Mouse (Mus musculus) regulatory T cell (primary cell): ENCODE results near the gene Gsta4.
"Not testable (repeated sequence)": the region's sequence is repeated elsewhere in the genome, so short reads cannot be mapped to it uniquely, and the experiment has no call there.

Source experiments
- in situ Hi-C: fragments of 300-600 bp; cut with MboI, MseI; formaldehyde crosslinking; loops from one replicate; pipeline ENCODE4 v1.15.1; 2025; ENCODE audit warnings: high pct_unique_total_duplicates

The Gsta4 gene

DNA sequence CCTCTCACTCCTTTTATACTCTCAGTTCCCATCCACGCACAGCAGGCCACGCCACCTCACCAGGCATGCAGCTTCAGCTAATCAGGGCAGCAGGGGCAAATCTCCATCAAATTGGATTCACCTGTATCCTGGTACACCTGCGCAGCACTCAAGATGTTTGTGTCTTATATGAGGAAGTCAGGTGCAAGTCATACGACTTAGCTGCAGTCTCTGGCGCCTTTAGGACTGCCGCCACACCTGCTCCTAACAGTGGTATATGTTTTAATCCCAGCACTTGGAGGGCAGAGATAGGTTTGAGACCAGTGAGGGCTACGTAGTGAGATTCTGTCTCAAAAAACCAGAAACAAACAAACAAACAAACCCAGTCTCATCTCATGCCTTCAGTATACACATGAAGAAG, at the start of gene Gsta4:
Gene Gsta4, plus strand, starts transcription at position 301 of the 400 bp plus-strand sequence.
- in situ Hi-C loops: loop anchor here (10.0 kb wide), 1 partner anchor 1622 kb away; no protein-coding TSS in a partner anchor

DNA sequence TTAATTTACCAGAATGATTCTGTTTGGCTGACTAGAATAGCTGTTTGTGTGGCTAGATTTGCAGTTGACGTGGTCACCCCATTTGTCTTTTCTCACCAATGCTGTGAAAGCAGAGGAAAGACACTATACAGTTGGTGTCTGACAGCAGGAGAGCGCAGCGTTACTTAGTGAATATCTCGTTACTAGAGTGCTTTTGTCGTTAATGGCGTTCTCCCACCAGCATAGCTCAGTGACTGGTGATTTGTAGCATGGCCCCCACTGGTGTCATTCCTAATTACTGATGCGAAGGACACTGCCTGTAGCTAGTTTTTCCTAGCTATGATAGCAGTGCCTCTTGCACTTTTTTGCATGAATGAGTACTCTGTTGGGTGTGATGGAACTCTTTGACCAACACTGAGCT, 46.9 kb upstream of the Gsta4 start:
- in situ Hi-C loops: no loop called here

DNA sequence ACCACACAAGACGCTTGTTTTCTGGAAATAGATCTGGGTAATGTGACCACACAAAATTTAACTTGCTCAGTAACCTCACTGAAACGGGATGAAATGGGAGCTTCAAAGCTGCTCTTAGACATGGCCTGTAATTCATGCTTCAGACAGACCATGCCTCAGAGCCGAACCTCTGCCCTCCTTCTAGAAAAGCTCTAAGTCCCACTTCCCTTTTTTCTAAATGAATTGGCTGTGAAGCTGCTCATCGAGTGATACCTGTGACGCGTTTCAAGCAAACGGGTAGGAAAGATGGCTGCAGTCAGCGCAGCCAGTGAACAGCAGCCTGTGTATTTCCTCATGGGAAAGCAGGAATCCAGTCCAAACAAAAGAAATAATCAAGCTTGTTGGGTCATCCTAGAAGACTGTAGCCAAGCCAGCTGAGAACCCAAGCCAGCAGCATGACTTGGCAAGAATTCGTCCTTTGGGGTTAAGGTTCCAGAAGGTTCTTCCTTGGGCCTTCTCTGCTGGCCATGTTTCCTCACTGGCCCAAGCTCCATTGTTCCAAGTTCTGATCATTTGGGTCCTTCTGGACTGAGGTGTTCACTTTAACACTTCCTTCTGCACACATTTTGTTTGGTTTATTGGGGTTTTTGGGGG, 44.4 kb upstream of the Gsta4 start:
- in situ Hi-C loops: no loop called here

DNA sequence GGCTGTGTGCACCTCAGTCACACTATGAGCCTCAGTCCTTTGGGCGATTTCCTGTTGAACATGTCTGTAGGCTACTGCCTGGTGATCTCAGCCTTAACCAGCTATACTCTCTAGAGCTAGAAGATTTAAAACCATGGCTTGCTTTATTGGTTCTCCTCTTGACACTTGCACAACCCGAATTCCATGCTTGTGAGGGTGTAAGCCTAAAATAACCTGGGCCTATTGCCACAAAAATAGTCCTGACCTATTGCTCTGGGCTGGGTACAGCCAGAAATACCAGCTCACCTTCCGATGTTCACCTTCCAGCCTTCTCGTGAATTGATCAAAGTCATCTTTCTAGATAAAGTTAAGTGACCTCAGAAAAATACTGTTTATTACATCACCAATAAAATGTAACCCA, 43.1 kb upstream of the Gsta4 start:
- in situ Hi-C loops: no loop called here

DNA sequence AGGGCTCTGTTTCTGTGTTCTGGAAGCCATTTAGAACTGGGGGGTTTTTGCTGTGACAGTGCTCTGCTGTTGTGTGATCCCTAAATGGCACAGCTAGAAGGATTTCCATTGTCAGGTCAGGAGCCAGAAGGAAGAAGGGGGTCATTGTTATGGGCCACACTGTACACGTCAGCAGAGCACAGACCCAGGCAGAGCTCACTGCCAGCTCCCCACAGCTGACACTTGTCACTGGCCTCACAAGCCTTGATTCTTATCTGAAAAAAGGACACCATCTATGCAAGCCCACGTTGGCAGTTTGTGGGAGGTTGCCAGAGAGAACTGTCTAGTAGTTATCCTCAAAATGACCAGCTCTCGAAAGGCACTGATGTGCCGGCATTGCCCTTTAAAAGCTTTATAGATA, 36.5 kb upstream of the Gsta4 start:
- in situ Hi-C loops: no loop called here

DNA sequence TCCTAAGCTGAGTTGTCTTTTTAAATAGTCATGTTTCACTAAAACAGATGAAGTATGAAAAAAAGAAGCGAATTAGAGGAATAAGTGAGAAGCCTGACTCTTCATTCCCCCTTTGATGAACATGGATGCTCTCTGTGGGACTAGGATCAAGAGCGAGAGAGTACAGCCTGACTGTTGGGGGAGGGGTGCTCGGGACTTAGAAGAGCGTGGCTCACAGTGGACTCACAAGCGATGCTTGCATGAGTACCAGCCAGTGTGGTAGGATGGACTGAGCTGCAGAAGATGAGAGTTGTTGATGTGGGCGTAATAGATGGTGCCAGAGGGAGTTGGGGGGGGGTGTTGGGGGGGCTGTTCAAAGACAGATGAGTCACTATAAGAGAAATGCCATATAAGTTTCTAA, 35.9 kb upstream of the Gsta4 start:
- in situ Hi-C loops: no loop called here

DNA sequence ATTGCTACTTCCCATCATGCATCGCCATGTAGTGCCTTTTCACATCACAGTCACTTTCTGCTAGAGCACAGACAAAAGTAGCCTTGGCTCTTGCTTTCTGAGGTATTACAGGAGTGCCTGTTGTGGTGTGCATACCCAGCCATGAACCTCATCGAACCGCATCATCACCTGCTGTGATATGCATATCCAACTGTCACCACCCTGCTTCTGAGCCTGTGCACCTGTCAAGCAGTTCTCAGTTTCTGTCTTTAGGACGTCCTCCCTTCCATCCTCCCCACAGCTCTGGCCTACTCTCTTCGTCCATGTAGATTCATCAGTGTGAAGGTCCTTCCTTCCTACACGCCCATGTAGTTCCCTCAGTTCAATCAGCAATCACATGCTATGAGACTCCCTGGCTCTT, 34.4 kb upstream of the Gsta4 start:
- in situ Hi-C loops: no loop called here

DNA sequence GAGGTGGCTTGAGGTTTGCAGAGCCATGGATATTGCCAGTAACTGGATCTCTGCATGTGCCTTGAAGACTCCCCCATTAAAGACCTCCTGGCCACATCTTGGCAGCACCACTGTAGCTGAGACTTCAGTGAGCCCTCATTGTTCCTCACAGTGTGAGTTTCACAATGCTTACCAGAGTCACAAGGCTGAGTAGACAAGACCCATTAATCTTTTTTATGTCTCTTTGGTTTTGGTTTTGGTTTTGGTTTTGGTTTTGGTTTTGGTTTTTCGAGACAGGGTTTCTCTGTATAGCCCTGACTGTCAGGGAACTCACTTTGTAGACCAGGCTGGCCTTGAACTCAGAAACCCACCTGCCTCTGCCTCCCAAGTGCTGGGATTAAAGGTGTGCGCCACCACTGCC, 32.8 kb upstream of the Gsta4 start:
- in situ Hi-C loops: not testable (repeated sequence)

DNA sequence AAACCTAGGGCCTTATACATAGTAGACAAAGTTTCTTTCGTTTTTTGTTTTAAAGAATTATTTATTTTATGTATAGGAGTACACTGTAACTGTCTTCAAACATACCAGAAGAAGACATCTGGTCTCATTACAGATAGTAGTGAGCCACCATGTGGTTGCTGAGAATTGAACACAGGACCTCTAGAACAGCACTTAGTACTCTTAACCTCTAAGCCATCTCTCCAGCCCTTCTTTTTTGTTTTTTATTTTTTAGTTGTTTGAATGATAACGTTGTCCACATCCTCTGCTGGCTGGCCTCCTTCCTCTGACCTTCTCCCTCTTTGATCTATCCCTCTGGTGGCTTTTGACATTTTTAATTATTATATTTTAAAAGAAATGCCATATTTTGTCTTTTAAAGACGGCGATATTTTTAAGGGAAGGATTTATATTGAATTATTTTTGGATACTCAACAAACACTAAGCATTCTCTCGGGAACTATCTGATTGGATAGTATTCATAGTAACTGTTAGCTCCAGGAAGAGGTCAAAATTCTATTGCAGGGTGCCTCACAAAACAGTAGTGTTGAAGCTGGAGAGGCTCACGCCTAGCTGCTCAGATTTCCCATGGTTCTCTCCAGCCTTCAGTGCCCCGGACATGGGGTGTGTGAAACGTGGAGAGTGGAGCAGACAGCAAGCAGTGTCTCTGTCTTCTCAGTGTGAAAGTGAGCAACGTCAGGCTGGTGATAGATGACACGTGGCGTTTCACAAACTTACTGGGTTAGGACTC, 28.2 kb upstream of the Gsta4 start:
- in situ Hi-C loops: no loop called here

DNA sequence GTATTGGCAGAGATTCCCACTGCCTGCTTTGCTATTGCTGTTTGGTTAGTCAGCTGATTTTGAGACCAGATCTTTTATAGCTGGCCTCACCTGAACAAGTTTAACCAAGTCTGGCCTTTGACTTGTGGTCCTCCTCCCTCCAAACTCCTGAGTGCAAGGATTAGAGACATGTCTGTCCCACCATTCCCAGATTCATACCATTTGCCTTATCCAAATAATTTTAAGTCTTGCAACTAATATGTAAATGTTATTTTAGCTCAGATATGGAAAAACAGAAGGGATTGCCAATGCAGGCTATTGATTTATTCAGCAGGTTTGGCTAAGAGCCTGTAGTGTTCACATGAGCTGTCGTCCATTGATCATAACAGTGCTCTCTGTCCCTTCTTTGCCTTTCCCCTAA, 25.4 kb upstream of the Gsta4 start:
- in situ Hi-C loops: no loop called here

DNA sequence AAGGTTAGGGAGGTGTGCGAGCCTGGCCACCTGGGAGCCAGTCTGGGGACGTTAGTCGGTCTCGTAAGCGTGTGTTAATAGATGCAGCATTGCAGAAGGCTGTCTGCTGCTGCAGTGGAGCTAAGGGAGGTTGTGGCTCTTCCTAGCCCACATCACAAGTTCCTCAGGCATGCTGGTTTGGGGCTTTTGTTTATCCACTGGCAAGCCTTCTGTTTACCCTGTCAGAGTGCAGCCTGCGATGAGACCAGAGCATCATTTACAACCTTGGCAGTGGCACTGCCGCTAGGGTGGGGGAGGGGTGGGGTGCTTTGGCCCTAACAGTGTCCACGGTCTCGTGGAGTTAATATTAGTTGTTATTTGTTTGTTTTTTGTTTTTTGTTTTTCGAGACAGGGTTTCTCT, 19.3 kb upstream of the Gsta4 start:
- in situ Hi-C loops: no loop called here

DNA sequence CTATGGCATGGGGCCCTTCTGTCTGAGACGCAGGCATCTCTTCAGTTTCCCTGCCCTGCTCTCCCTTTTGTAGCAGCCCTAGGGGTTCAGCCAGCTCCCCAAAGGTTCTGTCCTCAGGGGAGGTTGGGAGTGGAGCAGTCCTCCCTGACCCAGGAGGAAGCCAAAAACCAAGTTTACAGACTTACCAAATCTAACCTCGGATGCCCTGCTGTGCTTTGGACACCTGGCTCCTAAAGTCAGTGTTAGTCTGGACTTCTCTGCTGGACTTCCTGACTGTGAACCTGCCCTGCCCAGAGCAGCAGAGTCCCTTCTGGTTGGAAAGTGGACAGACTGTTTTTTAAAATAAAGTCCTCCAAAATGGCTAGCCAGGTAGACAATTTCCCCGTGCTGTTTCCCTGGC, 17.8 kb upstream of the Gsta4 start:
- in situ Hi-C loops: no loop called here

DNA sequence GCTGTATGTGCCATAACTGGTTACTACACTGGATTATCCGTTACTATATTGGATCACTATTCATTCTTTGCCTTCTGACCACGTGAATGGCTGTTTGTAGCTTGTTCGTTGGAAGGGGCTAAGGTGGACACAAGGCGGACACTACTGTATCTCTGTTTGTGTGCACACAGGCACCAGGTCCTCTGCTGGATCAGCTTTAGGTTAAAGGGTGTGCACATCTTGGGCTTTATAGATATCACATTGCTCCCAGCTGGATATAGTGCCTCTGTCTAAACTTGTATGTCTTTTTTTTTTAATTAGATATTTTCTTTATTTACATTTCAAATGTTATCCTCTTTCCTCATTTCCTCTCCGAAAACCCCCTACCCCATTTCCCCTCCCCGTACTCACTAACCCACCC, 17.1 kb upstream of the Gsta4 start:
- in situ Hi-C loops: no loop called here

DNA sequence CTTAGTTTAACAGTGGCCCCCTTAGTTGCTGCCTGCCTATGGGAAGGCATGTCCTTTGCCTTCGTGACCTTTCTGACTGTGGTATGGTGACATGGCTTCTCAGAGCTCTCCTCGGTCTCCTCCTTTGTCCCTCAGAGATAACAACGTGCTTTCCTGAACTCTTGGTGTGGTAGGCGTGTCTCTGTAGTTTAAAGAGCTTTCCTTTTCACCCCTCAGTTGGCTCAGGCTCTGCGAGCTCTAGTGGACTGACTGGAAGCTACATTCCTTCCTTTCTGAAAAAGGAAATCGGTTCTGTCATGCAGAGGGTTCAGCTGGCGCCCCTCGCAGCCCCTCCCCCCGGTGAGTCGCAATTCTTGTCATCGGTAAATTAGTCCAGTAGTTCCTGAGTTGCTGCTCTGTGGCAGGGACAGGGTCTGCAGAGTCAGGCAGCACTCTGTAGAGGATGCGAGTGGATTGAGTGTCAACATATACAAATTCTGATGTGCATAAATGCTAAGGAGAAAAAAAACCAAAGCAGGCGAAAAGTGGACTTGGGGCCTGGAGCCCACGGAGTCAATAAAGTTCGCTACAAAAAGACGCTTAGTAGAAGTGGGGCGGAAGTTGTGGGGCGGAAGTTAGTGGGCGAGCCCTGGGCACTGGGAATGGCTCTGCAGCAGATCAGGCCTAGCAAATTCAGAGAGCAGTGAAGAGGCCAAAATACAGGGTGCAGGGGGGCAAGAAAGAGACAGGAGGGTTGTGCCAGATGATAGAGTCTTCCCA, 15.7 kb upstream of the Gsta4 start:
- in situ Hi-C loops: no loop called here

DNA sequence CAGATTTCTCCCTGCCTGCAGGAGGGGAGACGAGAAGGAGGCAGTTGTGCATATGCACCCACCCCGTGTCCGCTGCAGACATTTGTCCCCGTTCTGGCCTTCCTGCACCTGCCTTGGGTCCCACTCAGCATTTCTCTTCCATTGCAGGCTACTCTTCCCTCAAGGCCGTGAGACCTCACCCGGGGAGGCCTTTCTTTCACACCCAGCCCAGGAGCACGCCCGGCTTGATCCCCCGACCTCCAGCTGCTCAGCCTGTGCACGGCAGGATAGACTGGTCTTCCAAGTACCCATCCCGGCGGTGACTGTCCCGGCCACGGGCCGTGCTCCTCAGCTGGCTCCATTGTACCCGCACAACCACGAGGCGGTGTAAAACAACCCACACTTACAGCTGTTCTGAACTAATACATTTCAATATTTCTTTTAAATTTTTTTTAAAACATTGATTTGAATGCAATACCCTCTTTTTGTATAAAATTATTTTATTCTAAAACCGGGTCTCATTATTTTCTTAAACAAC, 15.1 kb upstream of the Gsta4 start:
- in situ Hi-C loops: no loop called here

DNA sequence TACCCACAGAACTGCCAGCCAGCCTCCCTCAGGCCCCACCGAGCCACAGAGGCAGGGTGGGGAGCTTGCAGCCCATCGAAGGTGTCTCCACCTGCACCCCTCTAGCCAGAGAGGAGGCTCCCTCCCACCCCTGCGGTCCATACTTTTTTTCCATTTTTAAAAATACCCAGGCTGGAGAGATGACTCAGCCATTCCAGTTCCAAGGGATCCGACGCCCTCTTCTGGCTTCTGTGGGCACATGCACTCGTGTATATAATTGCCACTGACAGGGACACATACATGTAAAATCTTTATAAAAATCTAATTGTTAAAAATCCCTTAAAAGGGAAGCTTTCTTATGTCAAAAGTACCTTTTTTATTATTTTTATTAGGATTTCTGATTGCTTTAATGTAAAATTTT, 13.7 kb upstream of the Gsta4 start:
- in situ Hi-C loops: no loop called here

DNA sequence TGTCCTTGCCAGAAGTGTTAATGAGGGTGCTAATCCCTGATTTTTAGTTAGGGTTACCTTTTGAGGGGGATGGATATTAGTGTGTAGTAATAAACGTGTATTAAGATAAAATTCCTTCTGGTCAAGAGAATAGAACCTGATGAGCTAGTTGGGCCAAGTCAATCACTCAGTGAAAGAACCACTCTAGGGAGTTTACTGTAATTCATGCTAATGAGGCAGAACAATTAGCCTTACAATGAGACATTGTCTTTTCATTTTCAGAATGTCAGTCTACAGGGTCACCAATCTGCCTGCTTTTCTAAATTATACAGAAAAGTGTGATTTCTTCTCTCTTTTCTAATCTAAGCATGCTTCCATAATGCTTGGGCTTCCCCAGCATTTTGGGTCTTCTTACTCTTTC, 8.6 kb upstream of the Gsta4 start:
- in situ Hi-C loops: no loop called here

DNA sequence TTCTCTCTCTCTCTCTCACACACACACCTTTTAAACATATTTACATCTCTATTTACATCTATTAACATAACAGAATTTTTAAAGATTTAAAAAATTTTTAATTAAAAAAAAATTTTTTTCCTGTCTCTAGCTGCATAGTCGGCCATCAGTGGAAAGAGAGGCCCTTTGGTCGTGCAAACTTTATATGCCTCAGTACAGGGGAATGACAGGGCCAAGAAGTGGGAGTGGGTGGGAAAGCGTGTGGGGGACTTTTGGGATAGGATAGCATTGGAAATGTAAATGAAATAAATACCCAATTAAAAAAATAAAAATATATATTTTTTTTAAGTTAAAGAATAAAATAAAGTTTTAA, 7.7 kb upstream of the Gsta4 start:
- in situ Hi-C loops: loop anchor here (5.0 kb wide), 1 partner anchor 68 kb away; the partner anchor contains the start of genes Fbxo9 and Ick

DNA sequence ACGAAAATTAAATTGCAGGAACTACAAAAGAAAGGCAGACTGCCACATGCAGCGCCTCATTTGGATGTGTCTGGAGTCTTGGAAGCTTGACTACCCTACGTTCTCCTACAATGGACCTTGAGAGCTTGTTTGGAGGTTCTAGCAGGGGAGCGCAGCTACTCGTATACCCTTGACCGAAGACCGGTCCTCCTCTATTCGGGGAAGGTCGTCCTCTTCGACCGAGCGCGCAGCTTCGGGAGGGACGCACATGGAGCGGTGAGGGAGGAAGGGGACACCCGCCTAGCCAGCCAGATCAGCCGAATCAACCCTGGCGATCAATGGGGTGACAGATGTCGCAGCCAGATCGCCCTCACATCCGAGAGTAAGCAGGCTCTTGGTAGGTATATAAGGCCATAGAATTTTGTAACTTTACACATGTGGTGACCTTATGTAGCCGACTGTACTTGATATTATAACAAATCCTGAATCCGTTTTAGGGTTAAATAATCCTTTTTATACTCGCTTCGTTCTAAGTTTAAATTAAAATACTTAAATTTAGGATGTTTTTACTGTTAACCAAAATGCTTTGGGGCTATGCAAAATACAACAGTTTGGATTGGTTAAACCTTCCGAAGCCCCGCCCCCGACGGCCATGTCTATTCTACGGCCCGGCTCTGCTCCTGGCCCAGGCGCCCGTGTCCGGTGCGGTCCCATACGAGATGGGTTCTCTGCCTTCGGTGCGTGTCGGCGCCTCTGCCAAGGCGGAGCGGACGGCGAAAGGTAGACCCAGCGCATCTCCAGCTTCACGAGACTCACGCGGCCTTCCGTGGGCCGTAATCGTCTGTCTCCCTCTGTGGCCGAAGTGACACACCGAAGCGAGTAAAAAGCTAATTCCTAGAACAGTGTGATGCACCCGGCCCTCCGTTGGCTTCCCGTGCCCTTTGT, 7.0 kb upstream of the Gsta4 start:
- in situ Hi-C loops: loop anchor here (5.0 kb wide), 1 partner anchor 68 kb away; the partner anchor contains the start of genes Fbxo9 and Ick

DNA sequence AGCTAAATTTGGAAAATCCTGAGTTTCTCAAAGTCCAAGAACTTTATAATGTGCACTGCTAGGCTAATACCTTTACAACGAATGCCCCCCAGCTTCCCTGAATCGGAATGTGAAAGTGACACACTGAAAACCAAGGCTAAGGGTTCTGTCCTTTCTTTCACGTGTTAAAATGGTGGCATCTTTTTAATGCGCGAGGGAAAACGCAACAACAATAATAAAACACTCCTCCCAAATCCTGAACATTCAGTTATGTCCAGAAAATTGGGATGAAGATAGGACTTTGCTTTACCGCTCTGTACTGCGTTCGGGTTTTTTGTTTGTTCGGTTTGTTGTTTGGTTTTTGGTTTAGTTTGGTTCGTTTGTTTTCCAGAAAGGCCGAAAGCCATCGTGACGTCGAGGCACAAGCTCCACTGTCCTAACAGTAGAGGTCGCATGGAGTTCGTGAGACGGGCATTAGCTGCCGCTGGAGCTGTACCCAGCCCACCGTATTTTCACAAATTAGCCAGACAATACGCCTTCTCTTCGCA, 6.3 kb upstream of the Gsta4 start:
- in situ Hi-C loops: loop anchor here (5.0 kb wide), 1 partner anchor 69 kb away; the partner anchor contains the start of genes Fbxo9 and Ick

DNA sequence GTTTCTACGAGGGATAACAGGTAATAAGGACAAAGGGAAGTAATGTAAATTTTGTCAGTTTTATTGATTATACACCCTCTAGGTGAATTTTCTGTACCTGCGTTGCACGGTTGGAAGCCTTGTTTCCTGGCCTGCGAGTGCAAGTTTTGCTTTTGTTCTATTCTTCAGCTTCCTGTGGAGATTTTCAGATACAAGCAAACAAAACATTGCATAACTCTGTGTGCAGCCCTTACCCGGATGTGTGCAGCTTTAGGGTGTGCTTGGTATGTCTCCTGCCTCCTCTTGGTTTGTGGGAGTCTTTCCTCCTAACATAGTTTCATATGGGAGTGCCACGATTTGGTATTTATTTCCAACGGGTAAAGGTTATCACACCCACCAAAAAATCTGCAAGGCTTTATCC, 5.7 kb upstream of the Gsta4 start:
- in situ Hi-C loops: loop anchor here (5.0 kb wide), 1 partner anchor 70 kb away; the partner anchor contains the start of genes Fbxo9 and Ick
